Mouse (Mus musculus) c-Kit-positive CD71-negative TER-119-negative erythroid progenitor cells, embryonic 14.5 days (primary cell): ENCODE measurements around the gene Ccdc162.

Experiments
- DNase-seq: peaks from one replicate; pipeline ENCODE4 v3.0.0-alpha.2; 2013; ENCODE audit warnings: low read depth

Gene Ccdc162

GRCm38 (mm10) chr10:41633801-41634200 is 82.6 kb downstream of the Ccdc162 start:
- no peak for DNase-seq

- DNase-seq: no peak
These were observed 84.4 kb downstream of the Ccdc162 start for GRCm38 (mm10) chr10:41632062-41632461.

GRCm38 (mm10) chr10:41626996-41627395 is 89.4 kb downstream of the Ccdc162 start:
- DNase-seq: no peak

- DNase-seq: no peak
These were observed 96.4 kb downstream of the Ccdc162 start for GRCm38 (mm10) chr10:41619988-41620387.

- DNase-seq: no peak
These were observed 100.9 kb downstream of the Ccdc162 start for GRCm38 (mm10) chr10:41615487-41615886.

GRCm38 (mm10) chr10:41611941-41612340 is 104.5 kb downstream of the Ccdc162 start:
- DNase-seq: no peak

GRCm38 (mm10) chr10:41609475-41609874 is 107.0 kb downstream of the Ccdc162 start:
- no peak for DNase-seq

- DNase-seq: no peak
These were observed 107.9 kb downstream of the Ccdc162 start for GRCm38 (mm10) chr10:41608485-41608884.

GRCm38 (mm10) chr10:41602667-41603066 is 113.8 kb downstream of the Ccdc162 start:
- DNase-seq: no peak

GRCm38 (mm10) chr10:41601898-41602545 is 114.4 kb downstream of the Ccdc162 start:
- no peak for DNase-seq

GRCm38 (mm10) chr10:41601302-41601701 is 115.1 kb downstream of the Ccdc162 start:
- no peak for DNase-seq

GRCm38 (mm10) chr10:41599051-41599450 is 117.4 kb downstream of the Ccdc162 start:
- DNase-seq: no peak

GRCm38 (mm10) chr10:41598221-41598620 is 118.2 kb downstream of the Ccdc162 start:
- DNase-seq: no peak

GRCm38 (mm10) chr10:41595550-41595949 is 120.9 kb downstream of the Ccdc162 start:
- DNase-seq: no peak

- DNase-seq: no peak
These were observed 121.5 kb downstream of the Ccdc162 start for GRCm38 (mm10) chr10:41594957-41595356.

GRCm38 (mm10) chr10:41594433-41594832 is 122.0 kb downstream of the Ccdc162 start:
- no peak for DNase-seq

GRCm38 (mm10) chr10:41588616-41589015 is 127.8 kb downstream of the Ccdc162 start:
- no peak for DNase-seq

- DNase-seq: no peak
These were observed 129.2 kb downstream of the Ccdc162 start for GRCm38 (mm10) chr10:41586947-41587852.

- DNase-seq: no peak
These were observed 133.1 kb downstream of the Ccdc162 start for GRCm38 (mm10) chr10:41583383-41583782.

GRCm38 (mm10) chr10:41582901-41583361 is 133.5 kb downstream of the Ccdc162 start:
- DNase-seq: no peak

- no peak for DNase-seq
These were observed 136.0 kb downstream of the Ccdc162 start for GRCm38 (mm10) chr10:41580441-41580840.

- DNase-seq: no peak
These were observed 137.9 kb downstream of the Ccdc162 start for GRCm38 (mm10) chr10:41578541-41578940.

GRCm38 (mm10) chr10:41576328-41576833 is 140.1 kb downstream of the Ccdc162 start:
- no peak for DNase-seq
